24 mouse cellular contexts compared by ENCODE assay signal in genomic region chr11:53197111-53197510, GRCm38 (mm10).
"Had no signal": no experiment of that assay in that cellular context is flagged by ENCODE, and none has a peak within 500 bp of the region (broad histone marks: within the 10 kb centered on the region; RNA-seq: fewer than 3 reads in every experiment).

No protein-coding gene starts in this region.

- H3K4me3 ChIP-seq: gastrocnemius, adult 2 months; heart, embryonic 13.5 days; heart, embryonic 15.5 days; hindbrain, embryonic 13.5 days; hindbrain, embryonic 15.5 days; kidney, embryonic 15.5 days; limb, embryonic 13.5 days; limb, embryonic 15.5 days; liver, embryonic 12.5 days had no signal

- H3K27me3 ChIP-seq: heart, embryonic 13.5 days; heart, embryonic 15.5 days; hindbrain, embryonic 13.5 days; hindbrain, embryonic 15.5 days; kidney, embryonic 15.5 days; limb, embryonic 13.5 days; limb, embryonic 15.5 days; liver, embryonic 12.5 days had no signal

- H3K4me1 ChIP-seq: heart, embryonic 13.5 days; heart, embryonic 15.5 days; hindbrain, embryonic 13.5 days; hindbrain, embryonic 15.5 days; kidney, embryonic 15.5 days; limb, embryonic 13.5 days; limb, embryonic 15.5 days; liver, embryonic 12.5 days had no signal

- DNase-seq: gastrocnemius, adult 2 months; gastrocnemius, postnatal 14 days; gastrocnemius, postnatal 36 days; heart, adult 18-20 months; heart, postnatal 14 days; kidney, adult 11 months; kidney, adult 2 months; kidney, adult 9 months; kidney, postnatal 14 days; kidney, postnatal 36 days; layer of hippocampus, adult 9-11 months; layer of hippocampus, postnatal 36 days; left cerebral cortex, postnatal 4 days had no signal

- H3K27ac ChIP-seq: gastrocnemius, adult 2 months; heart, embryonic 13.5 days; heart, embryonic 15.5 days; hindbrain, embryonic 13.5 days; hindbrain, embryonic 15.5 days; hindbrain, postnatal 0 days; kidney, embryonic 15.5 days; kidney, postnatal 0 days; limb, embryonic 13.5 days; limb, embryonic 15.5 days; liver, embryonic 12.5 days; liver, embryonic 14.5 days had no signal

- H3K36me3 ChIP-seq: heart, embryonic 13.5 days; heart, embryonic 15.5 days; hindbrain, embryonic 13.5 days; hindbrain, embryonic 15.5 days; kidney, embryonic 15.5 days; limb, embryonic 13.5 days; limb, embryonic 15.5 days; liver, embryonic 12.5 days had no signal

- H3K9me3 ChIP-seq: heart, embryonic 15.5 days; hindbrain, embryonic 13.5 days; hindbrain, embryonic 15.5 days; limb, embryonic 13.5 days; limb, embryonic 15.5 days had no signal
